Mouse (Mus musculus) right cerebral cortex, postnatal 4 days (tissue): Measurements from ENCODE around the gene Grb2.

ENCODE experiments used
- DNase-seq: peaks from one replicate; pipeline ENCODE4 v3.0.0-alpha.2; 2022

The Grb2 gene

DNA sequence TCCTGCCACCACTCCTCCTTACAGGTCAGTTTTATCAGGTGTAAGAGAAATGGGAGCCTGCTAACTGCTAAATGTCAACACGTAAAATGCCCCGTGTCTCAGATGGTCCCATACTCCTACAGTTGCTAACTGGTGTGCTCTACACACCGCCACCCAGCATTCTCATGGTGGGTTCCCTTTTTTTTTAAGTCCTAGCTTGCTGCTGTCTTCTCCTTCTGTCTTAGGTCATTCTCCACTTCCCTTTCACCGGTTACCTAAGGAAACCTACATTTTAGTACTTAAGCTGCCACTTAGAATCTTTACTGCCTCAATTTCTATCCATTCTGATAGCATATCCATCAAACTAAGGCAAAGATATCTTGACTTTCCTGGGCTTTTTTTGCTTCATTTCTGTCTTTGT is 107.2 kb downstream of the Grb2 start:
- DNase-seq, result no peak

DNA sequence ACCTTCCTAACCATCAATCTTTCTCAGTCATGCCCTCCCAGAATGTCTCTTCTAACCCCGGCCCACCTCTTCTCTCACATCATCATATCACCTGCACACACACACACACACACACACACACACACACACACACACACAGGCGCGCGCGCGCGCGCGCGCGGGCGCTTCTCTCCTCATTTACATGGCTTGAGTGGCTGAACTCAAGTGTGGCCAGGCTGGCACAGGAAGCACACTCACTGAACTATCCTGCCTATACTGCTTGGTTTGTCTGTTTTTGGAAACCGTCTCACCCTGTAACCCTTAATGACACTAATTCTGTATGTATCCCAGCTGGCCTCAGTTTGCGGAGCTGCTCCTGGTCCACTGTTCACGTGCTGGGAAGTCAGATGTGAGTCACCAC is 107.7 kb downstream of the Grb2 start:
- DNase-seq, result no peak

DNA sequence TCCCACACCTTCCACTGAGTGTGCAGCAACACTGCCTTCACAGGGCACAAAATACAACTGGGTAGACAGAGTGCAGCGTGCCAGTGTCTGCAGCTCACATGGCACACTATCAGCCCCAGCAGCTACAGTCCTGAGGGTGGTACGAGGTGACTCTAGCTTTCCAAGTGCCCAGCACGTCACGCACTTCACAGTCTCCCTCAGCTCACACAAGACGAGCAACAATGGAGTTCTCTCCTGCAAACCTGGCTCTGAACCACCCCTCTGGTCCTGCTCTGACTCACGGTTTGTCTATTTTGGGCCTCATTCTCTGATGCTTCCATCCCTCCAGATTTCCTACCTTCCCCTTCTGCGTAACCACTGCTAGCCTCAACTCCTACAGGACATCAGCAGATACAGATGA is 108.7 kb downstream of the Grb2 start:
- DNase-seq, result no peak

DNA sequence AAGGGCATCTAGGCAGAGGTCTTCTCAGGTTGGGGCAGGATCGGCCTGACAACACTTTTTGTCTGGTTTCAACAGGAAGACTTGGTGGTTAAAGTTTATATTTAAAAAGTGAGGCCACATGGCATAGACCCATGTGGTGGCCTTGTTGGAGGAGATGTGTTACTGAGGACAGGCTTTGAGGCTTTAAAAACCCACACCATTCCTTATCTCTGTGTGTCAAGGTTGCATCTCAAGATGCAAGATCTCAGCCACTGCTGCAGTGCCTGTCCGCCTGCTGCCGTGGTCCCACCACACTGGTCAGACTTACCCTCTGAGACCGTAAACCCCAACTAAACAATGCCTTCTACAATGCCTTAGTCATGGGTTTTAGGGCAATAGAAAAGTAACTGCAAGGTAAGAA is 110.1 kb downstream of the Grb2 start:
- no peak for DNase-seq

DNA sequence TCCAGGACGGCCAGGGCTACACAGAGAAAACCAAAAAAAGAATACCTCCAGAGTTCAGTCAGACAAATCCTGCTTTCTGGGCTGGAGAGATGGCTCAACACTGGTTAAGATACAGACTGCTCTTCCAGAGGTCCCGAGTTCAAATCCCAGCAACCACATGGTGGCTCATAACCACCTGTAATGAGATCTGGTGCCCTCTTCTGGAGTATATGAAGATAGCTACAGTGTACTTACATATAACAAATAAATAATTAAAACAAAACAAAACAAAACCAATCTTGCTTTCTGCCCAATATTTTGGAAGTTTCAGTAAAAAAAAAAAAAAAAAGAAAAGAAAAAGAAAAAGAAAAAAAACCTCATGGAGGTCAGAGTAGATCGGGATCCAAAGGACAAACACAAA is 113.2 kb downstream of the Grb2 start:
- no peak for DNase-seq
